Mouse (Mus musculus): ENCODE measurements around the gene Was.
"Not testable (repeated sequence)": the region's sequence is repeated elsewhere in the genome, so short reads cannot be mapped to it uniquely, and the experiment has no call there.

The Was gene

DNA sequence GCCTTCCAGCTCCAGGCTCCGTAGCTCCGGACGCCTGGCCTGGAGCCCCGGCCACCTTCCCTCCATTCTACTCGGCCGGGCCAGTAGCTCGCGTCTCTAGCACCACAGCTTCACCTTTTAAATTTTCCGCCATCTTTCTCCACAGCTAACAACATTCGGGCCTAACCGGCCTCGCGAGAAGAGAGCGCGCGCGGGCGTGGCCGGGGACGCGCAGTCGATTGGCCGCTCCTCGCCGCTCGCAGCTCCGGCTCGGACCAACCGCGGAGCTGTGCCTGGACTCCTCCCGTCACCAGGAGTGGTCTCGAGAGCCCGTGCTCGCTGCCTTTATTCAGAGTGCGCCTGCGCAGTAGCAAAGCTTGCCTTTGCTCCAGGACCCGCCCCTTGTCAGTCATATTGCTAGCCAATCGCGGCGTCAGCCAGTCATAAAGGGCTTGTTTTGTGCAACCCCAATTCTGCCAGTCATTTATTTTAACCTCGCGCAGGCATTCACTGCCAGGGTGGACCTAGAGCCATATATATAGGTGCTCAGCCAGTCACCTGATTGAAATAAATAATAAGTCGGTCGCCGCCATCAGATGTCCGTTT is 15.8 kb downstream of the Was start, which contains the start of gene Suv39h1:
Suv39h1 (minus strand) TSS at position 331 of the 585 bp plus-strand sequence.
- DNase-seq (ENCODE audit: low read depth, low spot score): peak; percentile 87

DNA sequence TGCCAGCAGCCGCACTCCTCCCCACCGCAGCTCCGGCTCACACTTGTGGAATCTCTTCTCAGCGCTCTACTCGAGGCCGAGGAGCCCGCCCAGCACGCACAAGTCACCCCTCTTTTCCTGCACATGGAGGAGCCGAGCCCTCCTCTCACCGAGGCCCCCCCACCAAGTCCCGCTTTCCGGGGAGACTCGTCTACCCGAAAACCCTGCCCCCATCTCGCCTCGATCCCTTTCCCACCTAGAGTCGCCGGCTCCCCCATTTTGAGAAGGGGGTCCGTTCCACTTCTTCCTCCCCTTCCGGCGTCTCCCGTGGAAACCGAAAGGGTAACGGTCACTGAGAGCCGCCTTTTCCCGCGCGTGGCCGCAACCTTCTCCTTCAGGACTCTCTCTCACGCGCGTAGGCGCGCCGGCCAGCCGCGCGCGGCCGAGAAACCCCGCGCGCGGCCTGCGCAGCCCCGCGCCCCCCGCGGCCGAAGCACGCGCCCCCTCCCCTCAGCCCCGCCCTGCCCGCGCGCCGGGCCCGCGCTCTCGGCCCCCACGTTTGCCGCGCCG is 16.3 kb downstream of the Was start:
- DNase-seq (ENCODE audit: low read depth, low spot score): no peak

DNA sequence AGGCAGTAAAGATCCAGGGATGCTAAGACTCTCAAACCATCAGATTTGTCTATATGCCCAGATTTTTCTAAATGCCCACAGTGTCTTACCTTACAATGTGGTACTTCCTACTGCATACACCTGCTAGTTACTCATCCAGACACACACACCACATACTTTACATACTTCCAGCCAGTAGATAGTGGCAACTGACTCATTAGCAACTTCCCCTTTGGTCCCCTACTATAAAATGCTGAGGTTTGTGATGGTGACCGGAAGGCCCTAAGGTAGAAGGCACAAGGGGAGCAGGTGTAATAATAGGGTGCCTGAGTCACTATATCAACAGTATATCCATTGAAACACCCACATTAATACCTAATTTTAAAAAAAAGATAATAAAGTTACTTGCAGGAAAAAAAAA is 21.1 kb downstream of the Was start:
- DNase-seq (ENCODE audit: low read depth, low spot score): no peak

DNA sequence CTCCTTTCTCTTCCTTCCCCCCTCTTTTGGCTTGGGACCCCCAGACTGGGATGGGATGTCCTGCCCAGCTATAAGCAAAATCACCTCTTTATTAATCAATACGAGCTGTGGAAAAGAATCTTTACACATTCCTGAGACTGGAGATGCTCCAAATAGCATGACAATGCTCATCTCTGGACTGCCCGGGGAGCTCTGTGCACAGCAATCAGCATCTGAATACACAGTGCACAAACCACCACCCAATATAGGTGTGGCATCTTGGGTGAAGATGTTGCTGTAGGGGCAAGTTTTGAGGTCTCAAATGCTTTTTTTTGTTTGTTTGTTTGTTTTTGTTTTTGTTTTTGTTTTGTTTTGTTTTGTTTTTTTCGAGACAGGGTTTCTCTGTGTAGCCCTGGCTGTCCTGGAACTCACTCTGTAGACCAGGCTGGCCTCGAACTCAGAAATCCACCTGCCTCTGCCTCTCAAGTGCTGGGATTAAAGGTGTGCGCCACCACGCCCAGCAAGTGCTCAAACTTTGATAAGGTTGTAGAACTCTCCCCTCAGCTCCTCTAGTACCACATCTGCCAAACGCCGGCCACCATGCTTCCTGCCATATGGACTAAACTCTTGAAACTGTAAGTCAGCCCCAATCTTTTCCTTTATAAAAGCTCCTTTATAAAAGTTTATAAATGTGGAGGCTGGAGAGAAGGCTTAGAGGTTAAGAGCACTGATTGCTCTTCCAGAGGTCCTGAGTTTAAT is 39.1 kb downstream of the Was start:
- not testable (repeated sequence) for DNase-seq (ENCODE audit: low read depth, low spot score)

DNA sequence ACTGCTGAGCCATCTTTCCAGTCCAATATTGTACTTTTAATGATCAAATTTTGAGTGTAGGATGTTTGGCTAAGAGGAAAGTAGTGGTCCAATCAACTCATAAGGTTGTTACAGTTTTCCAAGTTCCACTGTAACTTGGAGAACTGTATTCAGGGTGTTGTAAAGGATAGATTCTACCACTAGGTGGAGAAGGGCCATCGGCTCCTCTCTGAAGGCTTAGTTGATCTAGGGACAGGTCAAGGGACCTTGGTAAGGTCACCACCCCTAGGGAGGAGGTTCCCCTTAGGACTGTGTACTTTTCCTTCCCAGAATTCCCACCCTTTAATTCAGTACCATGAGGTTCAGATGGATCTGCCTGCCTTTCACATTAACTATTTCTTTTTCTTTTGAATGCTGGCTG is 57.3 kb downstream of the Was start:
- DNase-seq (ENCODE audit: low read depth, low spot score): no peak

All from retina, postnatal 7 days (tissue).